Mouse (Mus musculus) urinary bladder, postnatal 25 days (tissue): ENCODE measurements at regions not wholly inside any gene's neighbourhood (a gene's known extent, or its start where the extent isn't known, plus 50 kb on each side); places are given as distances from the start of the nearest gene placed in this dataset.

Experiments
- DNase-seq: peaks from one replicate; pipeline ENCODE4 v3.0.0; 2022; ENCODE audit warnings: low spot score

DNA sequence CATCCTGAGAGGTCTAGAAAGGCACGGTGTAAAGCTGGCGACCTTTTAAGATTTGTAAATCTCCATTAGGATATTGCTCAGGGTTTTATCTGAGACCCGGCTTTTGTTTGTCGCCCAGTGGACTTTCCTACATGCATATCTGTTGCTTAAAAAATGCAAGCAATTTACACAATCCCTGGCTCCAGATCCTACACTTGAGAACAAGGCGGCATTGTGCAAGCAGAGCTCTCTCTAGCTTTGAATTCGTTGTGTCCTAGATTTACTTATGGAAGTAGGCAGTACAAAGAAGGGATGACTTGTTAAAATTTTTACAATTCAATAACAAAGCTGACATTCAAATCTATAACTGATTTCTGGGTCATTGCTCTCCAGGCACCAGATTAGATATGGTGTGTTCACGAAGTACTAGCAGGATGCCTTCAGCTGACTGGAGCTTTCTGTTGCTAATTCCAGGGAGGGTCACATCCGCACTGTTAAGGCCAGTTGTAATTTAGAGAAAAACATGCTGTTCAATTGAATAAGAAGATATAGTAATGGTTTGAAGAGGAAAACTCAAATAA lies 62.2 kb upstream of the Teddm2 start:
- DNase-seq, result no peak

DNA sequence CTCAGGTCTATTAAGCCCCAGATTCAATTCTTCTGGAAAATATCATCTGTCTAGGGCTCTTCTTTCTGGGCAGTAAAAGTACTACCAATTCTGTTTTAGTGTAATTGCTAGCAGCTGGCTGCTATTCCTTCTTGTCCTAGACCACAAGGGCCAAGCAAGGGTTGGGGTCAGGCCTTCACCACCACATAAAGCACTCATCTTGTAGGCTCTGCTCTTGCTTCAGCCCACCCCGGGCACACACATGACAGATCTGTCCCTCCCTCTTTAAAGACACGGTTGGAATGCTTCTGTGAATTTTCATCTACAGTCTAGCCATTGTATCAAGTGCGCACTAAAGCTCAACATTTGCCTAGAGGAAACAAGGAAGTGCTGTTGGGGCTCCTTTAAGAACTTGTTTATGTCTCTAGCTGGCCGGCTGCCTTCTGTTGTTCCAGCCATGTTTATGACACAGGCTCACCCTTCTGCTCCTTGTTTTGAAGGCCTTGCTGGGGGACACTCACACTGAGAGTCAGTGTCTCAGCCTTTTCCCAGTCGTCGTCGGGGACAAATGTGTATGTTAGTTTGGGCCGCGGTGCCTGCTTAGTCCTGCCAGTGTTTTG lies 63.8 kb upstream of the Teddm2 start:
- no peak for DNase-seq

DNA sequence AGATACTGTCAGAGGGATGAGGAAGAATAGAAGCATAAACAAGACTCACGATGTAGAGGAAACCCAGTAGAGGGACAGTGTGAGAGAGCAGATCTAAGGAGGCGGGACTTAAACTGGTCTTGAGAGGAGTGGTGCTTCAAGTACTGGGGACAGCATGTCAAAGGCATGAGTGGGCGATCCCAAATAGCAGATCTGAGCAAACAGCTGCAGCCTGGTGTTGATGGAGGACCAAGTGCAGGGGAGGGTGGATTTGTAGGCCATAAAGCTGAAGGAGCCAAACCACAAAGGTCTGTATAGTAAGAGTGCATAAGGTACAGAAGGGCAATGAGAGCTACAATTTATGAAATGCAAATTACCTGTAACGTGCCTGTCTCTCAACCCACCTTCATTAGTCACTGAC lies 69.4 kb upstream of the Teddm2 start:
- no peak for DNase-seq

DNA sequence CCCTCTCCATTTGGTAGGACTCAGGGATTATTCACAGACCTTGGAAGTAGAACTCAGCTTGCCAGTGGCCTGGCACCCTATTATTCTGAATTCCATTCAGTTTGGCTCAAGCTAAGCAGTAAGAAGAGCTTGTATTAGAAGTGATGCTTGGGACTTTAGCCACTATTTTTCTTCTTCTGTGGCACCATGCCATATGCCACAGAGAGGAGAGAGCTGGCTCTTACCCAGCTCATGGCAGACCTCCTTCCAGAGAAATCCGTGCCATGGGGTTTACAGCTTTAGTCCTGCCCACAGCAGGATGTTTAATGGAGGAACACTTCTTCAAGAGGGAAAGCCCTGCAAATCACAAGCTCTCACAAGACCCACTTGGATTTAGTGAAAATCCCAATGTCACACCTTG lies 74.3 kb upstream of the Teddm2 start:
- no peak for DNase-seq

DNA sequence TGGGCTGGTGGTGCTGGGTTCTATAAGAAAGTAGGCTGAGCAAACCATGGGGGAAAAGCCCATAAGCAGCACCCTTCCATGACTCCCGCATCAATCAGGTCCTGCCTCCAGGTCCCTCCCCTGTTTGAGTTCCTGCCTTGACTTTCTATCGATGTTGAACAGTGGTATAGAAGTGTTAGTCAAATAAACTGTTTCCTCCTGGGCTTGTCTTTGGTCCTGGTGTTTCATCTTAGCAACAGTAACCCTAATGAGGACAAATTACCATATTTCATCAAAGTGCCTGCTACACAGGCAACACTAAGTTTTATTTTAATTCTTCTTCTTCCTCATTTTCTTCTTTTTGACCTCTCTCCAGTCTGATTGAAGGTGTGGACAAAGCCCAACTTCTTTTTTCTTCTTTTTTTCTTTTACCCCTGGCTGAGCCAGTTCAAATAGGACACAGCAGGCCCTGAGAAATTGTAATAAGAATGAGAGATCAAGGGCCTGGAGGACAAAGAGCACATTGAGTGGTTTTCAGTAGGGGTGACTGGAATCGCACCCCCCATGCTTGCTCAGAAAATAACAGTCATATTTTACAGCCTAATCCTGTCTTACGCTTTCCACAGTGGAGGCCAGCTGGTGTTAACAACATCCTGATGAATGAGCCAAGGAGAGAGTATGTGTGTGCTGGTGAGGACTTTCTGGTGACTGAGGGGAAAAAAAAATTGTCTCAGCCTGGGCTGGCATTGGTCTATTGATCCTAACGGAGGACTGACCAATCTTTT lies 78.1 kb upstream of the Teddm2 start:
- DNase-seq, result no peak

DNA sequence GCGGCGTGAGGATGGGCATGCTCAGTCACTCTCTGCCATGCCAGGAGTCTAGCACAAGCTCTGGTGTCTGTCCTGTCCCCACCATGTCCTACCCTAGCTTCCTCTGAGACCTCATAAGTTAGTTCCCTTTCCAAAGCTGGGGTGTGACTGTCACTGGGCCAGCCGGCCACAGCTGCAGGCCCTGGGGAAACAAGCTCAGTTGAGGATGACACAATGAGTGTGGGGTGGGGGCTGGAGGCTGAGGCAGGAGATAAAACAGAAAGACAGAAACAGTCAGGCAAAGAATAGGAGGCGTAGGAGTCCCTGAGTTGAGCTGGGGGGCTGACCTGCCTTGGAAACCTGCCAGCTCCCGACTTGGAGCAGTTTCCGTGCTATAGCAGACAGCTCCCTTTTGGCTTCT lies 80.9 kb upstream of the Teddm2 start:
- DNase-seq, result no peak

DNA sequence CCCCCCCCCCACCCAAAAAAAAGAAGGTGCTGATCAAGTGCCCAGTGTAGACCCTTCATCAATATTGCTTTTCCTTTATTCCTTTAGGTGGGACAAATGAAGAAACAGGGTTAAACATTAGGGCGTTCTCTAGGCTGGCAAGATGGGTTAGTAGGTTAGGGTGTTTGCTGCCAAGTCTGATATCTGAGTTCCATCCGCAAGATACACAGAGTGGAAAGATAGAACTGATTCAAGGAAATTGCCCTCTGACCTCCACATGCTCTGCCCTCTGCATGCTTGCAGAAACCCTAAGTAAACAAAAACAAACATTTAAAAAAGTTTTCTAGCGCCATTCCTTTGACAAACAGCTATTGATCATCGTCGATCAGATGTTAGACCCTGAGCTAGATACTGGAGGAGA lies 85.6 kb upstream of the Teddm2 start:
- no peak for DNase-seq

DNA sequence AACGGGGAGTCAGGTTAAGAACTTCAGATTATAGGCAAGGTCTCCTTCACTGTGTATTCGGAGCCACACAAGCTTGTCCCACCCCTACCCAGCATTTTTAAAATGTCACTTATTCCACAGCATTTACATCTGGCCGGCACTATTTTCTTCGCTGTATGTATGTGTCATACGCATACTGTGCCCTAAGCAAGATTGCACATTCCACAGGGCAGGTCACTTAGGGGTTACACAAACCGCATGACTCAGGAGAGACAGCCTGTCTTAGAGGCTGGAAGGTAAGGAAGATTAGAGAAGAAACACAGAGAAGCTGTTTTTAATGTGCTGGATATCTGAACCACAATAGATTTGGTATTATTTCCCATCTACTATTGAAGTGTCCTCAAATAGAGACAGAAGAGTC lies 86.6 kb upstream of the Teddm2 start:
- DNase-seq, result no peak

DNA sequence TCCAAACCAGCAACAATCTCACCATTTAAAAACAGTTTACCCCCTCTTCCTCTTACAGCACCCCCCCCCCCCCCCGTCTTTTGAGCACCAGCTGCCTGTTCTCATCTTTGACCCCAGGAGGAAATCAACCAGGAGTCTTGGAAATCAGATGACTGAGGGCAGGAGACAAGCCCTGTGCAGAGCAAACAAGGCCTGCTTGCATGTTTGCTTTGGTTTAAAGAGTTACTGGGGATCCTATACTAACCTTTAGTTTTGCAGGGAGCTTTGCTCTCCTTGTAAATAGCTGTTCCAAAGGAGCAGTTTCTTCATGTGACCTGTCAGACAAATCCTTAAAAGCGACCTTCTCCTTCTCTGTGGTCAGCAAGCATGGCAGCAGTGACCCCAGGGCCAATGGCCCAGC lies 88.3 kb upstream of the Teddm2 start:
- no peak for DNase-seq

DNA sequence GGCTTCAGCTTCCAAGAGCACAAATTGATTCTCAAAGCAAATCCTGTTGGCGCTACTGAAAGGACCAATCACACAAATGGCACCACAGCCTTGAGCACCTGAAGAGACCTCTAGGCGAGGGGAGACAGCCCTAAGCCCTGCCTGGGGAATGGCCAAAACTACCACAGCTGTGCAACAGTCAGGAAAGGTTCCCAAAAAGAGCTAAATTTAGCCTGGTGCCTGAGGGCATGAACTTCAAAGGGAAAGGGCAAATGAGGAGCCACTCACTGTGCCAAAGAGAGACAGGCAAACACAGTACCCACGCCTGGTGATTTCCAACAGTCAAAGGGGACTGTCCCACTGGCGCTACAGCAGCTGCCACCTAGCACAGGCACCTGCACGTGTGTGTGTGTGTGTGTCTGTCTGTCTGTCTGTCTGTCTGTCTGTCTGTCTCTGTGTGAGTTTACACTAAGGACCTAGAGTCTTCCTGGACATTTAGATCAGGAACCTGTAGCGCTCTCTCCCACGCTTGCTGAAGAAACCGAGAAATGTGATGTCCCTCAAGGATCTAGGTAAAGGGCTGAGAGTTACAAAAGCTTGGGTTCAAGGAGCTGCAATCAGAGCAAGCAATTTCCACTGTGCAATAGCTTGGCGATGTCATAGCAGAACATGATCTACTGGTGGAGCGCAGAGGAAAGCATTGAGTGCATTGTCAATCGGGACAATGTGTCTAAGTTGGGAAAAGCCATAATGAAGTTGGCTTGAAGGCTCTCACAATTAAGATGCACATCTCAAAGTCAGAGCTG lies 90.8 kb upstream of the Teddm2 start:
- no peak for DNase-seq

DNA sequence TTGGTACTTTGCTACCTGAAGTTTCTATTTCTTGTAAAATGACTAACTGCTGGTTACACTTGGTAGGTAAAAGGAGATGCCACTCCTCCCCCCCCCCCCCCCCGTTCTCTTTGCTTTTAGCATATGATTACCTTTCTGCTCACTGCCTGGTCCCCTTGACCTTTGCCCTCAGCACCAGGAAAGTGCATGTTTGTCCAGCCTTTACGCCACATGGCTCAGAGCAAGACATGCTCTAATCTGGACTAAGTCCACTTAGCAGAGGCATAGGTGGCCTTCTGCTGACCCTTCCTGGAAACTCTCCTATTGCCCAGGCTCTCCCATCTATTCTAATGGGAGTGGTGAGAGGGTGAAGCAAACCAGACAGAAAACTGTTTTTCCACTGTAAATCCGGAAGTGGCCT lies 92.4 kb upstream of the Teddm2 start:
- no peak for DNase-seq

DNA sequence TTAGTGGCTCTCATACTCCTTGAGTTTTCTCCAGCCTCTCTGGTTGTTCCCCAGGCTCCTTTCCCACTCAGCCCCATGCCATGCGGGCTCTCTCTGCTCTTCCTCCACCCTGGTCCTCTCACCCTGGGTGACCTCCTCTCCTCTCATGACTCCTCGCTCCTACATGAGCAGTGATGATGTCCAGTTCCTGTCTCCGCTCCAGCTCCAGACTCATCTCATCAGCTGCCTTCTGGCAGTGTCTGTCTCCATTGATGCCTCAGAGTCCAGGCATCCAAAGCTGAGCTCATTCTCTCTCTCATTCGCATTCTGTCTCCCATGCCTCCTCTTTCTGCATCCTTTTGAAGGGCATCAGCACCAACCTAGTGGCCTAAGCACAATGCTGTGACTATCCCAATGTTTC lies 94.8 kb upstream of the Teddm2 start:
- DNase-seq, result no peak

DNA sequence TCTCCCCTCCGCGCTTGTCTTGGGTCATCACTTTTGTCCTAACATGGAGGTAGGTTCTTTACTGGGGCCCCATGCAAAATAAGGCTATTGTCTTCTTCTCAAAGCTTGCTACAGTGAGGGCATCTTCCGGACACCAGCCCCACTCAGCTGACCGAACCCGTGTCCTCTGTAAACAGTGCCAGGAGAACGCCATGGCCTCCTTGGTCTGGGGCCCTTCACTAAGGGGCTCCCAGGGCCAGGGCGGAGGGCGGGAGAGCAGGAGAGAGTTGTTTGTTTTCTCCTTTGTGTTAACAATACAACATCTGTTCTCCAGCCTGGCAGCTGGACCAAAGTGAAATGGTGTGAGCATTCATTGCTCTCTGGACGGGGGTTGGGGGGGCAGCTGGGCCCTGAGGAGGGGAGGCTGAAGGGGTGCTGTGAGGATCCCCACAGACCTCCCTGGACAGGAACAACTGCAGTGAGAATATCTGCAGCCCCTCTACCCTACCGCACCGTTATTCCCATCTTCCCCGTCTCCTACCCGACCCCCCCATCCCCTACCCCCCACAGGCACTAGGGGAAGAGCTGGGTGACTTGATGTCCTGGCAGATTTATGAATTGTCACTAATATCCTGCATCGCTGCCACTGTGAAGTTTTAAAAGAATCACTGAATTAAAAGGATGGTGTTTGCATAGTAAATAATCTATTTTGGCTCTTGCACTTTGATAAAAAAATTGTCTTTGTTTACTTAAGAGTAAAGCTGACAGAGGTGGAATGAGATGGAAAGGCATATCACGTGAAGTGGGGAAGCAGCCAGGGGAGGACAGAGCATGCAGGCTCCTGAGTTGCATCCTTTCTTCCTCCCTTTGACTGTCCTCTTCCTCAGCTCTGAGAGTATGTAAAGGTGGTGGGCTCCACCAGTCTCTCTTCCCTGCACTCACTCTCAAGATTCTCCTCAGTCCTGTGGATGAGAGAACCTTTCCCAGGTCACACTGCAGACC lies 97.5 kb upstream of the Teddm2 start:
- DNase-seq, result no peak

DNA sequence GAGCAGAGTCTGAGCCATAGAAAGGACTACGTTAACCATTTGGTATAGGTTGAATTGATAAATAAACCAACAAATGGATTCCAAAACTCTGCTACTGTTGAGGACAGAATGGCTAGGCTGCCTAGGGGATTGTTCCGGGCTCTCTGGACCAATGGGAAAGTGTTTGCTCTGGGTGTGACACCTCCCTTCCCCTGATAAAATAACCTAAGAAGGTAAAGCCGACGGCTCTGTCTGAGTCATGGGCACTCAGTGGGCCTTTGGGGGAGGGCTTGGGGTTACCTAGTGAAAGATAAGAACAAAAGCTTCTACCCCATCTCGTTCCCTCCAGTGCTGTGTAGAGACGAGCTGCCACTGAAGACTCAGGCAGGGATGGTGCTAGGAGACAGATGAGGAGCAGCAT lies 99.7 kb upstream of the Teddm2 start:
- no peak for DNase-seq

DNA sequence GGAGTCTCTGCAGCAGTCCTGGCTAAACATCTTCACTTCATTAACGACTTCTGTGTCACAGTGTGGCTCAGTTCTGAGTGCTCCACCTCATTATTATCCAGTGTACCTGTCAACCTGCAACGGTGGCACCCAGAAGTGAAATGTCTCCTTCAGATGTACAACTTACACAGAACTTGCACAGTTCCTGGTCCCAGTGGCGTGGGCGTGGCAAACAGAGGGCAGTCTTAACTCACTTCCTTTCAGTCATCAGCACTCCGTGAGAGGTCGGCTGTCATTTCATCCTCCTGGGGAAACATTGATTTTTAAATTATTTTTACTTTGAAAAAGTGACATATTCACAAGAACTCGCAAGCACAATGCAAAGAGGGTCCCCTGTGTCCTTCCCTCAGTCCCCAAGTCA lies 103.6 kb upstream of the Teddm2 start:
- DNase-seq, result no peak

DNA sequence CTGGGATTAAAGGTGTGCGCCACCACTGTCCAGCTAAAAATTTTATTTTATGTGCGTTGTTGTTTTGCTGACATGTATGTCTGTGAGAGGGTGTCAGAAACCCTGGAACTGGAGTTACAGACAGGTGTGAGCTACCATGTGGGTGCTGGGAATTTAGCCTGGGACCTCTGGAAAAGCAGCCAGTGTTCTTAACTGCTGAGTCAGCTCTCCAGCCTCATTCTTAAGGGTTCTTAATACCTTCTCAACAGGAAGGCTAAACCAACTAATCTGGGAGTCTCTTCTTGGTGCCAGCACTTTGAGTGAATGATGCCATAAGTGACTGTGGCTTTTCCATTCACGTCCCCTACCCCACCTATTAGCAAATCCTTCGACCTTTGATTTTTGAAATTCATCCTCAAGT lies 104.6 kb upstream of the Teddm2 start:
- no peak for DNase-seq

DNA sequence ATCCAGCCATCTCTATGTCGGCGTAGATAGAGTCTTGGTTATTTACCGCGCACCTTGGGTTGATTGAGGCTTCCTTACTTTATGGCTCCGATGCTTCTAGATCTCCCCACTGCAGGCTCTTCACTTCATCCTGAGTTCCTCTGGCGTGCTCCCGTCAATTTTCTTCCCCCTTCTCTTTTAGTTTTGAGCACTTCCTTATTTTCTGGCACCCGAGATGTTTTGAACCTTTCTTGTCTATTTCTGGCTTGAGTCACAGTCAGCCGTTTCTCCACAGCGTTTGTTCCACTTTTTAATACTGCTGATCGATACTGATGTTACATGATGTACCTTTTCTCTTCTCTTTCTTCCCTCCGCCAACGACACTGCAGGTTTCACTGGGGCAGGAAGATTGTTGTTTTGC lies 106.0 kb upstream of the Teddm2 start:
- DNase-seq, result no peak

DNA sequence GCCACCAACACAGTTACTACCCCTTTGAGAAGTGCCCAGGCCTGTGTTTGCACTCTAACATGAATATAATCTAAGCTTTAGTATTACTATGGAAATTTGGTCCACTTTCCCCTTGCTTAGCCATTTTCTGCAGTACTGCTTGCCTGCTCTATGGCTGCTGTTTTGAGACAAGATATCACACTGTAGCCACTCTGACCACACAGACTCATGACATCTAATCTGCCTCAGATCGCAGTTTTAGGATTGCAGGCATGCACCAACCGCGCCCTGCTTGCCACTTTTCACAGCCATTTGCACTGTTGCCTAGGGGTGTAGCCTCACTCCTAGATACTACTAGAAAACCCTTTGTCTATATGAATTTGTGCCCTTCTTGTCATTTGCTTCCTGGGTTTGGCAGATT lies 107.4 kb upstream of the Teddm2 start:
- DNase-seq, result no peak

DNA sequence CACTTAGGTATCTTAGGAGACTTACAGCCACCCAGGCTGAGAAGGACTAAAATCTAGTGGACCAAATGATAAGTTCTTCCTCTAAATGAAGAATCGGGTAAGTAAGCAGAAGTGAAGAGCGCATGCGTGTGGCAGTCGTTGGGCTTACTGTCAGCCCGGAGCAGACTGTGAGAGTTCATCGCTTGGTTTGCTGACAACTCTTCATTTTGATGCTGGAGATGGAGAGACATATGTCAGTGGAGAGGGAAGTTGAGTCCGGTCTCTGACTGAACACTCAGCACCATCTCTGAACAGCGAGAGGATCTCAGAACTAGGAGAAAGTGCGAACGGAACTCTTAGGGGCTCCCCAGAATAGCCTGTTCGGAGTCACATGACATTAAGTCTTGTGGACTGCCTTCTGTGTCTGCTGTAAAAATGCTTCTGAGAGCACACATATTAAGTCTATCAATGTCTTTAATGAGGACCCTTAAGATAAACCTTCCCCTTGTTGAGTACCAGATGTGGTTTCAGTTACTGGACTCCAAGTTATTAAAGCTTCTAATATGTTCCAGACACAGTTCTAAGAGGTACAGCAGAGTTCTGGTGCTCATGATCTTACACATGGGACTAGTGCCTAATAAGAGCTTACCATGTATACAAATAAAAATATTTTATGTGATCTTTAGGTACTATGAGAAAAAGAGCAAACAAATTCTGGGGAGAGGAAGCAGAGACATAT lies 108.7 kb upstream of the Teddm2 start:
- no peak for DNase-seq

DNA sequence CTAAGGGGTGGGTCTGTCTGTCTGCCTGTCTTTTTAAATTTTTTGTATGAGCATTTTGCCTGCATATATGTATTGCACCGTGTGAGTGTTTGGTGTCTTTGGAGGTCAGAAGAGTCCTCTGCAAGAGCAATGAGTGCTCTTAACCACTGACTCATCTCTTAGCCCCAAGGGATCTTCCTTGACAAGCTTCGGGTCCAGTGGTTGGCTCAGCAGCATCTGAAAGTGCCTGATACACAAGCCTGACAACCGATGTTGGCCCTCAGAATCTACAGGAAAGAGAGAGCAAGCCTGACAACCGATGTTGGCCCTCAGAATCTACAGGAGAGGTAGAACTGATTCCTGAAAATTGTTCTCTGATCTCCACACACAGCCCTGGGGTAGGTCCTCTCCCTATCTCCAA lies 110.7 kb upstream of the Teddm2 start:
- no peak for DNase-seq

DNA sequence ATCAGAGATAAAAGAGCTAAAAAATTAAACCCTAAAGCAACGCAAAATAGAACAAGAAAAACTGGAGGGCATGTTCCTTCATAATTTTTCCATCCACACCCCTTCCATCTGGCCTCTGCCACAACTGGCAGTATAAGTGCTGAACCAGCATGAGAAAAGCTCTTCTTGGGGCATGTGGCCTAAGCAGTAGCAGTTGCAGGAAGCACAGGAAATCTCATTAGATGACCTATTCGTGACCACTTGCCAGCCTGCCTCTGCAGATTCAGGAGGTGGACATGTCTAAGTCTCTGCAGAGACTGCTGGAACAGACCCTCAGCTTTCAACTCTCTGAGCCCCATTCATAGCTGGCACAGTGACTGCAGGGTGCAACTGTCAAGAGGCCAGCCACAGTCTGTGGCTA lies 116.5 kb upstream of the Teddm2 start:
- no peak for DNase-seq
